Mouse (Mus musculus) kidney, adult 2 months (tissue): ENCODE measurements at regions not wholly inside any gene's neighbourhood (a gene's known extent, or its start where the extent isn't known, plus 50 kb on each side); places are given as distances from the start of the nearest gene placed in this dataset.

ENCODE experiments used
- CTCF ChIP-seq: fragments of 200-500 bp; conservative IDR thresholded peaks from 2 replicates; pipeline ENCODE4 v1.5.1; 2011; ENCODE audit warnings: low read depth, mild to moderate bottlenecking, control low read depth, low read length, moderate library complexity, mixed read lengths; ENCODE audit not compliant: insufficient read depth, insufficient read length
- POLR2A ChIP-seq: fragments of 200-500 bp; IDR thresholded peaks from one replicate; pipeline ENCODE4 v1.6.1; 2011; ENCODE audit warnings: low read depth, low read length, control low read depth

- no peak for TF ChIP-seq CTCF
- no peak for TF ChIP-seq POLR2A
These were observed 77.2 kb upstream of the Aldh1a3 start for GRCm38 (mm10) chr7:66504519-66504918.
